Mouse (Mus musculus) right cerebral cortex, postnatal 14 days (tissue): ENCODE measurements around the gene Lrrc59.
"Not testable (repeated sequence)": the region's sequence is repeated elsewhere in the genome, so short reads cannot be mapped to it uniquely, and the experiment has no call there.

Source experiments
- DNase-seq: peaks from one replicate; pipeline ENCODE4 v3.0.0; 2022

The Lrrc59 gene

DNA sequence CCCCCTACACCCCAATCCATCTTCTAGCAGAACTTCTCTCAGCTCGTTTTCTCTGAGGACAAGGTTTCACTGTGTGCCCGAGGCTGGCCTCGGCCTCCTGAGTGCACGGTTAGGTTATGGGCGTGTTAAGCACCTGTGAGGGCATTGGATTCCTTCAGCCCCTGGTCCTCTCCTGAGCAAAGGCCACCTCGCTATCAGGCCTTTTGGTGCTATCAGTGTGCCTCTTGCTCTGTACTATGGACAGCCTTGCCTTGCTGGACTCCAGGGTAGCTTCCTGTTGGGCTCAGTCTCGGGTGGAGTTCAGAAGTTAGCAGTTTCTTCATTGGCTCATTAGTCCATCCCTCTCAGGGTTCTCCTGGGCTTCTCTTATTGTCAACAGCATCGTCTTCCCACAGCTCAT, 3.4 kb downstream of the Lrrc59 start:
- no peak for DNase-seq

DNA sequence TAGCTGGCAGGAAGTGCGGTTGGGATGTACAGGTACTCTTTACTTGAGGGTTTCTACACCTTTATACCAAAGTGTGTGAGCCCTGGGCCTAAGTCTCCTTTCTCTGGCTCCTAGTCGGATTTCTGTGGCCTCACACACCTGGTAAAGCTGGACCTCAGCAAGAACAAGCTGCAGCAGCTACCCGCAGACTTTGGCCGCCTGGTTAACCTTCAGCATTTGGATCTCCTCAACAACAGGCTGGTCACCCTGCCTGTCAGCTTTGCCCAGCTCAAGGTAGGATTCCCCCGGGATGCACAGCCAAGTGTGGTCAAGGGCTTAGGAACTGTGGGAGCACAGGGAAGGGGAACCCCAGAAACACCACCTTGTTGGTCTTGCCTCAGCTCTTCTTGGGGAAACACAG, 4.9 kb downstream of the Lrrc59 start:
- DNase-seq, result no peak

DNA sequence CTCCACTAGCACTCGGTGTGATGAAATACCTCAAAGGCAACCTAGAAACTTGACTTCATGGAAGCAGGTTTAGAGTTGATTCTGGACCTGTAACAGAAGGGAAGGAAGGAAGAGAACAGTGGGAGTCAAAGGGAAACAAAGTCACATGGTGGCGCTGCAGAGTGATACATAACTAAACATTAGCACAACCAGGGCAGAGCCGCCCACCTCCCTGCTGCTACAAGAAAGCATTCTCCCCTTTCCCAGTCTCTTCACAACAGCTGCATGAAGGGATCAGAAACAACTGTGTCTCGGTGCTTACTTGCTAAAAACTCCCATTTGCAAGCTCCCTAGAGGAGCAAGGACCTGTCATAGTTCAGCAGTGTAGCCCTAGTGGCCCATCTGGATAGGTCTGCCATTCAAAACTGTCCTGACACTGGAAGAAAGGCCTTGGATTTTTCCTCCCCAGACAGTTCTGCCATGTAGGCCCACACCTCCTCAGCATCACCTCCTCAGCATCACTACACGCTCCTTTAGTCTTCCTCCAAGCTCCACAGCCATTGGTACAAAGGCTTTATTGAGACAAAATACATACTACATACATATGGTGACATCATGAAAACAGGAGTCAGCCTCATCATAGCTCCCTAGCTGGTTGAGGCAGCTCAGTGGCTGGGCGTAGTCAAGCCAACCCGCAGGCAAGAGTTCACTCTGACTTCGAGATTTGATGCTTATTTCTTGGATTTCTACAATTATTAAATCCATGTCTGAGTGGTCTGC, 15.1 kb downstream of the Lrrc59 start:
- no peak for DNase-seq

DNA sequence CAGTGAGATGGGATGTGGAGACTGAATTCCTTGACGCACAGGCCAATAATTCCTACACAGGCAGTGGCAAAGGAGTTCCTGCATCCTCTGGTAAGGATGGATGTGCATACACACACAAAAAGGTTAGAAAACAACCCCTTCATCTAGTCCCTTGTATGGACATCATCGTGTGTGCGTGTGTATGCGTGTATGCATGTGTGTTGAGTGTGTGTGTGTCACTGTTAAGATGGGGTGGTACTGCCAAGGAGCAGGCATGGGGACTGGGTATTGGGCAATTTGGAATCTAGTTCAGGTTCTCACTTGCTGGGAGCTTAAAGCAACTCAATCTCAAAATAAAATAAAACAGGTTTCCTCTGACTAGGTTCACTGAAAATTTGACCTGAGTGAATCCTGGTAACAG, 16.9 kb downstream of the Lrrc59 start:
- no peak for DNase-seq

DNA sequence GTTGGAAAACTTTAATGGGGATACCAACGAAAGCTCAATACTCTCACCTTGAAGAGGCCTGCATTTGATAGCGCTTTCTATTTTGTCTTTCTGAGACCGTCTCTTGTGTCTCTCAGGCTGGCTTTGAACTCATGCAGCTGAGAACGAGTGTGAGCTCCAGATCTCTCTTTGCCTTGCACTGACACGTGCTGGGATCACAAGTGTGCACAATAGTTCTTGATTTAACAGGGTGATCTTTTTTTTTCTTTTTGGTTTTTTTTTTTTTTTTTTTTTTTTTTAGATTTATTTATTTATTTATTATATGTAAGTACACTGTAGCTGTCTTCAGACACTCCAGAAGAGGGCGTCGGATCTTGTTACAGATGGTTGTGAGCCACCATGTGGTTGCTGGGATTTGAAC, 21.7 kb downstream of the Lrrc59 start:
- not testable (repeated sequence) for DNase-seq

DNA sequence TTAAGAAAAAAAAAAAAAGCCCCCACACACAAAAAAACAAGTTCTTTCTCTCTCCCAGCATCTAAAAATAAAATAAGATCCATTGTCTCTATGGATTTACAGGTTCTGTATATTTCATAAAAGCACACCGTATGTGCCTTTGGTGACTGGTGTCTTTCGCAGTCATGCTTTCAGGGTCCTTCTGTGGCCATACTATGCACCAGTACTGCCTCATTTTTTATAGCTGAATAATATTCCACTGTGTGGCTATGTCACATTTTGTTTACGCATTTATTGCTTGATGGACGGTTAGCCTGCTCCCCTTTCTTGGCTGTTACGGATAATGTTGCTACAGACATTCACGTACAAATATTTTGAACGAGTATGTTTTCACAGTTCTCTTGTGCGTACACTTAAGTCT, 23.4 kb downstream of the Lrrc59 start:
- DNase-seq, result no peak

DNA sequence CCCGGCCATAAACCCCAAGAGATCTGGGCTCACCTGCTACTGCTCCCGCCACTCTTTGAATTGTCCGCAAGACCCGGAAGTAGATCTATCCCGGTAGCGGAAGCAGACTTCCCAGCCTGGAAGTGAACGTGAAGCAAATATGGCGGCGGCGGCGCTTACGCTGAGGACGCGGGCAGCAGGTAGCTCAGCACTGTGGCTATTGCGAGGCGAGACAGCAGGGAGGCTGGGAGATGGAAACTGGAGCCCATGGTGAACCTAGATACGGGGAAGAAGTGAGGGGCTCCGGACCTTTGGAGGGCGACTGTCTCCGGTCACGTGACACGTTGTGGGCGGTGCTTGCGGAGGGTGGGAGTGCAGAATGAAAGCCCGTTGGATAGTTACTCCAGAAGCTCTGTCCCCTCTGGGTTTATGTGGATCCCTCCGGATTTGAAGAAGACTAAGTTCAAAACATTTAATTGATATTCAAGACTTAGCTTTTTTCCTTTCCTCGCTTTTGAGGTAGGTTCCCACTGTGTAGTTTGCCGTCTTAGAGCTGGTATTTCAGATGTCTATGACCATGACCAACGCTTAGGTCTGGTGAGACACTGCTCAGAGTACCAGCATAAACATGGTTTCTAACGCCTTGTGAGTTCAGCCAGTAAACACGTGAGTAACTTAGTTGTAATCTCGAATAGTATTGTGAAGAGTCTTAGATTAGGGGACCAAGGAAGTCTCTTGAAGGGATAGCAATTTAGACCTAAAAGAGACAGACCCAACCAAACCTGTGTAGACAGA, 24.3 kb downstream of the Lrrc59 start, which contains the start of the genes Mrpl27 and Eme1:
Mrpl27 (plus strand) TSS at position 105 of the 774 bp plus-strand sequence.
Eme1 (minus strand) TSS at position 302 of the 774 bp plus-strand sequence.
- peak; percentile 69 for DNase-seq

DNA sequence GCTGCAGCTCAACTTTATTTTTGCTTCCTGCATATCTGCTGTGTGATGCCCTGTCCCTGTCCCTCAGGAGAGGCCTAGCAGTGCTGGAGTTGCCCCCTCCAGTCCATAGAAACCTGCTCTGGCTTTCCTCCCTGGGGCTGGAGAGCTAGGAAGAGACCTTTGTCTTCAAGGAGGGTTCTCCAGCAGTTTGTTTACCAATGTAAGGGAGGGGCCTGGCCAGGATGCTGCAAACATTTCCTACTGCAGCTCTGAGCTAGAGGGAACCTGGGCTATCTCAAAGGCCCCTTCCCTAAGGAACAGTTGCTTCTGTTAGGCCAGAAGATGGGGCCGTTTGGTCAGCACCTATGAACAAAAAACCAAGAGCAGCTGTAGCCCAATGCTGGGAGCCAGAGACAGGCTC, 31.8 kb downstream of the Lrrc59 start:
- no peak for DNase-seq

DNA sequence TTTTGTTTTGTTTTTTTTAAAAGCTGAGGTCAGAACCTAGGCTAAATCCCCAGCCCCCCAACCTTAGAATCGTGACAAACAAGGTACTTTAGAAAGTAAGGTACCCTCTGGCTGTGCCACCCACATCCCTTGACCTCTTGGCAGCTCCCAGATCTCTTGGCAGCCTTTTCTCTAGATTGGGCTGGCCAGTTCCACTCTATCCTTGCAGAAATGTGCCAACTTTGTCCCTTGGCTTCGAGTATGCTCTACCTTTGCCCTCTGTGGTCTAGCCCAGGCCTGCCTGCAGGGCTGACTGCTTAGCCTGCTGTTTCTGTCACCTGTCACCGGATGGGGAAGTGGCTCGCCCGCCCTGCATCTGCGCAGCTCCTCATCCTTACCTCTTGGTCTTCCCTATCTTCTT, 35.7 kb downstream of the Lrrc59 start:
- DNase-seq, result no peak

DNA sequence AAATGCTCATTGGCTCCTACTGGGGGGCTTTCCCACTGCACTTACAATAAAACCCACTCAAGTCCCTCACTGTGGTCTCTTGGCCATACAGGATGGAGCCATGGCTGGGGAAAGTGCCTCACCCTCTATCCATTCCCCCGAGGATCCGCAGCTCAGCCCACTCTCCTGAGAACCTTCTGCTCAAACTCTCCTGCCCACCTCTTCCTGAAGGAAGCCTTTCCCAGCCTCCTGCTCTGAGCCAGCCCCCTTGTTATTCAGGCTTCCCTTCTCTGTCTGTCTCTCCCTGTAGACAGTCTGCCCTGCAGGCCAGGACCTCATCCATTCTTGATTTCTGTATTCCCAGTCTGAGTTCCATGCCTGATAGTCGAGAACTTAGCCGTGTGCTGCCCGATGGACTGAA, 45.4 kb downstream of the Lrrc59 start:
- DNase-seq, result no peak

DNA sequence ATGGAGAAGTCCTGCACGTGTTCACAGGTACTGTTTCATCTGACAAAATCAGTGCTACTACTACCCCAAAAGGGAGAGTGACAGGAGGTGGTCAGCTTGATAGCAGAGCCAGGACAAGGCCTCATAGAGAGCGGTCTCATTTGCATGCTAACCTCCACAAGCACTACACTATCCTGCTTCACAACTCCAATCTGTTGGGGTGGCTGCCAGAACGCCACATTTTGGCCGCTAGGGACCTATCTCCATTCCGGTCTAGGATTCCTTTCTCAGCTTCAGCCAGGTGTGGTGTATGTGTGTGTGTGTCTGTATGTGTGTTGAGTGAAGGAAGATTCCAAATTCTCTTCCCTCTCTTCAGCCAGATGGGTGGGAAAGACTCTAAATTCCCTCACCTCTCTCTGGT, 45.9 kb downstream of the Lrrc59 start:
- peak; percentile 23 for DNase-seq

DNA sequence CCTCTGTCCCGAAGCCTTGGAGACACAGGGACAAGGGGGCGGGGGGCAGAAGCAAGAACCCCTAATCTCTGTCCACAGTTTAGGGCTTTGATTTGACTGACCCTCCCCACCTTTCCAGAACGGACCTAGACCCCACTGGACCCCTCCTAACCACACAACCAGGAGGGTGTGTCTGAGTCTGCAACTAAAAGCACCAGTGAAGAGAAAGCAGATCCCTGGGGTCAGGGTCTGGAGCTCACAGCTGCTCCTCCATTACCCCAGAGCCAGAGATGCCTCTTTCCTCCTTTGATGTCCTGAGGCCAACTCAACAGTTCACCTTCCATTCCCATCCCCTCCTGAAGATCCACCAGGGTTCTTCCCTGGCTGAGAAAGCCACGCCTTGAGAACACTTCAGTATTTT, 46.7 kb downstream of the Lrrc59 start:
- DNase-seq, result no peak

DNA sequence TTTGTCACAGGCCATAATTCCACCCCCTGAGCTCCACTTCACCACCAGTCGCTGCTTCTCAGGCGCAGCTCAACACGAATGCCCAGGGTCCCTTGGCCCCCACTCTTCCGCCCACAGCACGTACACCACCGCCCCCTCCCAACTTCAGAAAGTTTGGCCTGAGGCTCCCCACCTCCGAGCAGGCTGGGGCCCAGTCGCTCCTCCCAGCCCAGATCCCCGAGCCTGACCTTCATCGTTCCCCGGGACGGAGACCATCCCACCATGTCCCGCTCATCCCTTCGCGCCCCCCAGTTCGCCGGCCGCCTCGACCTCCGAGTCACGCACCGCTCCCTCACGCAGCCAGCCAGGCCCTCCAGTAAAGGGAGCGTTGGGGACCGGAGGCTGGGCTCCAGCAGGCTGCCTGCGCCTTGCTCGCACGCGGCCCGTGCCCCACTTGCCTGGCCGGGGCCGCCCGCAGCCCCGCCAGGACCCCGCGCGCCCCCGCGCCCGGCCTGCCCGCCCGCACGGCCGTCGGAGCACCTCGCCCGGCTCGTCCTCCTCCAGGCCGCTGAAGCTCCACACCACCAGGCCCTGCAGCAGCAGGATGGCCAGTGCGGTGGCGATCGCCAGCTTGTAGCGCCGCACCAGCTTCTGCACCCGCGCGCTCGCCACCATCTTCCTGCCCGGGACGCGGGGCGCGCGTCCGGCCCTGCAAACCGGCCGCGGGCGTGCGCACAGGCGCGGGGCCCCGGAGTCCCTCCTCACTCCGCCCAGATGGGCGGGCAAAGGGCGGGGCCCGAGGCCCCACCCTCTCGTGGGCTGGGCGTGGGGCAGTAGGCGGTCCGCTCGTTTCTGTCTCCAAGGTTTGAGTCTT, 47.4 kb downstream of the Lrrc59 start, which contains the start of gene Xylt2:
Xylt2 (minus strand) TSS at position 762 of the 853 bp plus-strand sequence.
- DNase-seq, result peak; percentile 88

DNA sequence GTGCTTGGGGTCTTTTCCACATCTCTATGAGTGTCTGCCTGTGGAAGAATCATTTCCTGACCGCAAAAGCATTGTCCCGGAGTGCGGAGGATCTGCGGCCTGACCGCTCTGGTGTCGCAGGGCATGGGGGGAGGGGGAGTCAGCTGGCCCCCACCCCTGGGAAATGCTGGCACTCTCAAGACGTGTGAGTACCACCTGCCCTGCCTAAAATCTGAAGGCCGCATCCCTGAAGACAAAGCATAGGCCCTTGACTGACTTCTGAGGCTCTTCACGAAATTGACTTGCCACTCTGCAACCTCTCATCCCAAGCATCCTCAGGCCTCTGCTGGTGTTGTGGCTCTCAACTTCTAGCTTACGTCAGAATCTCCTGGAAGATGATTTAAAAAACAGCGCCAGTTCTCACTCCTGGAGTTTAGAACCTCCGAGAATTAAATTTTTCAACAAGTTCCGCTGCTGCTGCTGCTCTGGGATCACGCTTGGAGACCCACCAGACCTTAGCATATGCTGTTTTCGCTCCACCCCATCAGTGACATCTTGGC, 48.1 kb downstream of the Lrrc59 start:
- no peak for DNase-seq

DNA sequence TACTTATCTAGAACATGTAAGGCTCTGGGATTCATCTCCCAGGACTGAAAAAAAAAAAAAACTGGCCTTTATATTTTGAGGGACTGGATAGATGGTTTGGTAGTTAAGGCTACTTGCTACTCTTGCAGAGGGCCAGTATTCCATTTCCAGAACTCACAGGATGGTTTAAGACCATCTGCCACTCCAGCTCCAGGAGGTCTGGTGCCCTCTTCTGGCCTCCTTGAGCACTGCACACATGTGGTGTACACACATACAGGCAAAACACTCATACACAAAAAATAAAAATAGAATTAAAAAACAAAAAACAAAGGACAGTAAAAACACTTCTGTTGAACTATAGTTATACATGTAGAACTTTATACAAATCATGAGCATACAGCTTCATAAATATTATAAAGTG, 51.1 kb downstream of the Lrrc59 start:
- no peak for DNase-seq

DNA sequence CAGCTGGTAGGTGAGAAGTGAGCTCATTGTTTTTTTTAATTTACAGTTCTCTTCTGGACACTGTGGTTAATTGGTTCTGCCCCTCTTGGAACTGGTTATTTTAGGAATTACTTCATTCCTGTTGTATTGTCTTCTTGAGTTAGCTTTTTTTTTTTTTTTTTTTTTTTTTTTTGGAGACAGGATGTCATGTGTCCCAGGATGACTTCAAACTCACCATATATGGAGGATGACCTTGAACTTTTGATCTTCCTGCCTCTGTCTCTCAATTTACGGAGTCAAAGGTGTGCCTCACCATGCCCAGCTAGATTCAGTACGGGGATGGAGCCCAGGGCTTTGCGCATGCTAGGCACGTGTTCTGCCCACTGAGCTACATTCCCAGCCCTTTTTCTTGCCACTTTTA, 52.1 kb downstream of the Lrrc59 start:
- DNase-seq, result no peak

DNA sequence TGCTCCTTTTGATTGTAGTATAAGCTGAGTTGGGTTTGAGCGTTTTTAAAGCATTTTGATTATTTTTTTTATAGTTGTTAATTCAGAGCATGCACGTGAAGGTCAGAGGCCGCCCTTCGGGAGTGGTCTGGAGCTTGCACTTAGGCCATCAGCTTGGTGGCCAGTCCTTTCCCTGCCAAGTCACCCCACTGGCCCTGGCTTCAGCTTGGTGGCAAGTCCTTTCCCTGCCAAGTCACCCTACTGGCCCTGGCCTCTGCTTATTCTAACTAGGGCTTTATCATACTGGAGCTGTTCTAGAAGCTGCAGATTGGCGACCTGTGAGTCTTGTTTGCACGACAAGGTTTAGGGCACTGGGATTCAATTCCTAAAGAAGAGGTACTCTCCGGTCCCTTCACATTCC, 52.9 kb downstream of the Lrrc59 start:
- DNase-seq, result no peak

DNA sequence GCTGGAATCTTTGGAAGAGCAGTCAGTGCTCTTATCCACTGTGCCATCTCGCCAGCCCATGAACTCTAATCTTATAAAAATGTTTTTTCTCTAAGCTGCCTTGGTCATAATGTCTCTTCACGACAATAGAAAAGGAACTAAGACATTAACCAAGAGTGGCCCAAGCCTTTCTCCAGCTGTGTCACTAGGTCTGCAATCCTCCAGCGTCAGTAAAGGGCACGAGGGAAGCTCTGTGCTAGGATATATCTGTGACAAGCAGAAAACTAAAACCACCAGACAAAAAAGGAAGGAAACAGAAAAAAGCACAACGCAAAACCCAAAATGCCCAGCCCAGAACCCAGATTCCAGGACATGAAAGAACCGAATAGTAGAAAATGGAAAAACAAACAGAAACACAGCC, 57.6 kb downstream of the Lrrc59 start:
- DNase-seq, result no peak

DNA sequence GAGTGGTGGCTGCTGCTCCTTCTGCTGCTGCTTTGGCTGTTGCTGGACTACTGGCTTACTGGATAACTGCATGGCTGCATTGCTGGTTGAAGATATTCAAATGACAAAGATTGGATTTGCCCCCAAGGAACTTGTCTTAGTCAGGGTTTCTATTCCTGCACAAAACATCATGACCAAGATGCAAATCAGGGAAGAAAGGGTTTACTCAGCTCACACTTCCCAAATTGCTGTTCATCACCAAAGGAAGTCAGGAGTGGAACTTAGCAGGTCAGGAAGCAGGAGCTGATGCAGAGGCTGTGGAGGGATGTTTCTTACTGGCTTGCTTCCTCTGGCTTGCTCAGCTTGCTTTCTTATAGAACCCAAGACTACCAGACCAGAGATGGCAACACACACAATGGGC, 62.9 kb downstream of the Lrrc59 start:
- not testable (repeated sequence) for DNase-seq
